Mouse (Mus musculus): Measurements from ENCODE around the gene Arl5c. TPM values are rescaled to one million over a fixed set of nuclear protein-coding genes. Genes with fewer than 3 reads are reported as not detected.

Arl5c gene
- total and polyA plus RNA-seq, 2 experiments = 0.37 to 0.55 TPM

- H3K4me3 ChIP-seq (ENCODE audit: insufficient read depth, low read depth, low read length) = no peak overlapping the region
- no peaks in the 10 kb centered on the region for H3K36me3 ChIP-seq (ENCODE audit: control insufficient read depth, insufficient read depth, low read length)
- H3K4me1 ChIP-seq (ENCODE audit: control insufficient read depth, insufficient read depth, low read length) = peaks cover 9% of the 10 kb centered on the region
- no peak overlapping the region for H3K27ac ChIP-seq (replicated peaks; ENCODE audit: insufficient read depth, low read depth, low read length)
- 65% methylated on average over 10 of the region's 10 CpGs for WGBS
- DNase-seq (ENCODE audit: extremely low read depth, low read depth, low spot score) = no peak
- TF ChIP-seq POLR2A (IDR thresholded peaks at IDR 0.05; ENCODE audit: extremely low read depth, insufficient read depth, low read length) = no peak
- peak; percentile 13; the same call in 1 of the 2 replicates for TF ChIP-seq CTCF (IDR thresholded peaks at IDR 0.05; ENCODE audit: low read depth, low read length)
- peaks cover 4% of the 10 kb centered on the region; the same call in 1 of the 2 replicates for H3K27me3 ChIP-seq (ENCODE audit: control insufficient read depth, insufficient read depth, low read length)
- H3K79me2 ChIP-seq (ENCODE audit: control insufficient read depth, insufficient read depth, low read length) = no peaks in the 10 kb centered on the region
- H3K9ac ChIP-seq (ENCODE audit: low read depth, low read length) = no peak overlapping the region
Measured at GRCm38 (mm10) chr11:98018858-98019641, 23.1 kb upstream of the Arl5c start.

- TF ChIP-seq POLR2A (IDR thresholded peaks at IDR 0.05; ENCODE audit: extremely low read depth, insufficient read depth, low read length) = no peak
- TF ChIP-seq CTCF (IDR thresholded peaks at IDR 0.05; ENCODE audit: low read depth, low read length) = no peak
- H3K4me3 ChIP-seq (ENCODE audit: insufficient read depth, low read depth, low read length) = no peak overlapping the region
- H3K36me3 ChIP-seq (ENCODE audit: control insufficient read depth, insufficient read depth, low read length) = no peaks in the 10 kb centered on the region
- H3K79me2 ChIP-seq (ENCODE audit: control insufficient read depth, insufficient read depth, low read length) = no peaks in the 10 kb centered on the region
- no peak for DNase-seq (ENCODE audit: extremely low read depth, low read depth, low spot score)
- no peak overlapping the region for H3K27ac ChIP-seq (replicated peaks; ENCODE audit: insufficient read depth, low read depth, low read length)
- H3K27me3 ChIP-seq (ENCODE audit: control insufficient read depth, insufficient read depth, low read length) = peaks cover 4% of the 10 kb centered on the region; the same call in 1 of the 2 replicates
- peaks cover 9% of the 10 kb centered on the region for H3K4me1 ChIP-seq (ENCODE audit: control insufficient read depth, insufficient read depth, low read length)
- WGBS = 94% methylated on average over 6 of the region's 6 CpGs
- no peak overlapping the region for H3K9ac ChIP-seq (ENCODE audit: low read depth, low read length)
Measured at GRCm38 (mm10) chr11:98018222-98018621, 22.2 kb upstream of the Arl5c start.

- Histone ChIP-seq H3K27me3 (ENCODE audit: control insufficient read depth, insufficient read depth, low read length) (peaks cover 3% of the 10 kb centered on the region; the same call in 1 of the 2 replicates), H3K4me3 (ENCODE audit: insufficient read depth, low read depth, low read length) (no peak overlapping the region), H3K27ac (replicated peaks; ENCODE audit: insufficient read depth, low read depth, low read length) (no peak overlapping the region), H3K4me1 (ENCODE audit: control insufficient read depth, insufficient read depth, low read length) (peaks cover 9% of the 10 kb centered on the region), H3K79me2 (ENCODE audit: control insufficient read depth, insufficient read depth, low read length) (no peaks in the 10 kb centered on the region), H3K36me3 (ENCODE audit: control insufficient read depth, insufficient read depth, low read length) (no peaks in the 10 kb centered on the region), H3K9ac (ENCODE audit: low read depth, low read length) (no peak overlapping the region)
- WGBS = 86% methylated on average over 4 of the region's 4 CpGs
- no peak for TF ChIP-seq CTCF (IDR thresholded peaks at IDR 0.05; ENCODE audit: low read depth, low read length)
- no peak for TF ChIP-seq POLR2A (IDR thresholded peaks at IDR 0.05; ENCODE audit: extremely low read depth, insufficient read depth, low read length)
- no peak for DNase-seq (ENCODE audit: extremely low read depth, low read depth, low spot score)
Measured at GRCm38 (mm10) chr11:98016824-98017223, 20.8 kb upstream of the Arl5c start.

GRCm38 (mm10) chr11:98016177-98016576 lies 20.2 kb upstream of the Arl5c start:
- no peak for TF ChIP-seq CTCF (IDR thresholded peaks at IDR 0.05; ENCODE audit: low read depth, low read length)
- 49% methylated on average over 5 of the region's 5 CpGs for WGBS
- Histone ChIP-seq H3K4me1 (ENCODE audit: control insufficient read depth, insufficient read depth, low read length) (peaks cover 4% of the 10 kb centered on the region), H3K79me2 (ENCODE audit: control insufficient read depth, insufficient read depth, low read length) (no peaks in the 10 kb centered on the region), H3K9ac (ENCODE audit: low read depth, low read length) (no peak overlapping the region), H3K27ac (replicated peaks; ENCODE audit: insufficient read depth, low read depth, low read length) (no peak overlapping the region), H3K4me3 (ENCODE audit: insufficient read depth, low read depth, low read length) (no peak overlapping the region), H3K27me3 (ENCODE audit: control insufficient read depth, insufficient read depth, low read length) (no peaks in the 10 kb centered on the region), H3K36me3 (ENCODE audit: control insufficient read depth, insufficient read depth, low read length) (no peaks in the 10 kb centered on the region)
- DNase-seq (ENCODE audit: extremely low read depth, low read depth, low spot score) = peak; percentile 86

- Histone ChIP-seq H3K27ac (replicated peaks; ENCODE audit: insufficient read depth, low read depth, low read length) (no peak overlapping the region), H3K36me3 (ENCODE audit: control insufficient read depth, insufficient read depth, low read length) (no peaks in the 10 kb centered on the region), H3K4me3 (ENCODE audit: insufficient read depth, low read depth, low read length) (no peak overlapping the region), H3K79me2 (ENCODE audit: control insufficient read depth, insufficient read depth, low read length) (no peaks in the 10 kb centered on the region), H3K9ac (ENCODE audit: low read depth, low read length) (no peak overlapping the region), H3K27me3 (ENCODE audit: control insufficient read depth, insufficient read depth, low read length) (no peaks in the 10 kb centered on the region), H3K4me1 (ENCODE audit: control insufficient read depth, insufficient read depth, low read length) (peaks cover 4% of the 10 kb centered on the region)
- WGBS = 87% methylated on average over 10 of the region's 10 CpGs
- no peak for DNase-seq (ENCODE audit: extremely low read depth, low read depth, low spot score)
- TF ChIP-seq POLR2A (IDR thresholded peaks at IDR 0.05; ENCODE audit: extremely low read depth, insufficient read depth, low read length) = no peak
Measured at GRCm38 (mm10) chr11:98012831-98013230, 16.9 kb upstream of the Arl5c start.

GRCm38 (mm10) chr11:98011716-98012115 lies 15.7 kb upstream of the Arl5c start:
- H3K27me3 ChIP-seq (ENCODE audit: control insufficient read depth, insufficient read depth, low read length) = no peaks in the 10 kb centered on the region
- H3K27ac ChIP-seq (replicated peaks; ENCODE audit: insufficient read depth, low read depth, low read length) = no peak overlapping the region
- no peaks in the 10 kb centered on the region for H3K36me3 ChIP-seq (ENCODE audit: control insufficient read depth, insufficient read depth, low read length)
- WGBS = 74% methylated on average over 9 of the region's 9 CpGs
- DNase-seq (ENCODE audit: extremely low read depth, low read depth, low spot score) = no peak
- no peaks in the 10 kb centered on the region for H3K79me2 ChIP-seq (ENCODE audit: control insufficient read depth, insufficient read depth, low read length)
- TF ChIP-seq POLR2A (IDR thresholded peaks at IDR 0.05; ENCODE audit: extremely low read depth, insufficient read depth, low read length) (no peak), CTCF (IDR thresholded peaks at IDR 0.05; ENCODE audit: low read depth, low read length) (no peak)
- H3K9ac ChIP-seq (ENCODE audit: low read depth, low read length) = no peak overlapping the region
- peaks cover 4% of the 10 kb centered on the region for H3K4me1 ChIP-seq (ENCODE audit: control insufficient read depth, insufficient read depth, low read length)
- H3K4me3 ChIP-seq (ENCODE audit: insufficient read depth, low read depth, low read length) = no peak overlapping the region
